8 mouse cellular contexts compared by ENCODE assay signal in the genomic region with DNA sequence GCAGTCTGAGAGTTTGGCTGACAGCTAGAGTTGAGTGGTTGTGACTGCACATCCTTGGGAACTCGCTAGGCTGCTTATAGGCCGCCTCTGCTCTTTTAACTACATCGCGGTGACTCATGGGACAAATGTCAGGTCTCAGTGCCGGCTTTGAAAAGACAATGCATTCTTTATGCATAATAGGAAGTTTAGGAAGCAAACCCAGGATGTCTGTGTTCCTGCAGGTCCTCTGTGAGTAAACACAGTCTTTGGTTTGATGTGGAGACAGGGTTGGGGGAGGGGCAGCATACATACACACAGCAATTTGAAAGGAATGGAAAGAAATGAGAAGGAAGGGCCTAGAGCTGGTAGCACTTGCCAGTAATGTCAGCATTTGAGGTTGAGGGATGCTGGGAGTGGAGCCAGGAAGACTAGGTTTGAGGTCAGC. TPM values are rescaled to one million over a fixed set of nuclear protein-coding genes. Genes with fewer than 3 reads are reported as not detected.
DNase-seq lines count a peak whose midpoint lies in the region; ATAC-seq and TF ChIP-seq lines count a peak whose summit lies in the region.

No protein-coding gene starts in this region.

- H3K36me3 ChIP-seq in forebrain, embryonic 10.5 days (replicated peaks), result no peaks in the 10 kb centered on the region
- H3K36me3 ChIP-seq in forebrain, embryonic 12.5 days (replicated peaks), result no peaks in the 10 kb centered on the region
- H3K36me3 ChIP-seq in lung, postnatal 0 days (ENCODE audit: insufficient read depth, low read length), result no peaks in the 10 kb centered on the region
- no peaks in the 10 kb centered on the region for H3K36me3 ChIP-seq in neural tube, embryonic 15.5 days

- no peak for ATAC-seq in forebrain, embryonic 12.5 days (ENCODE audit: low FRiP score)
- ATAC-seq in lung, postnatal 0 days, result peak; percentile 89
- ATAC-seq in neural tube, embryonic 15.5 days (ENCODE audit: low FRiP score), result no peak

- H3K9ac ChIP-seq in forebrain, embryonic 12.5 days, result no peak overlapping the region
- no peak overlapping the region for H3K9ac ChIP-seq in lung, postnatal 0 days (replicated peaks; ENCODE audit: low read depth)
- no peak overlapping the region for H3K9ac ChIP-seq in neural tube, embryonic 15.5 days (replicated peaks)

- peak overlapping the region; percentile 56 for H3K27ac ChIP-seq in forebrain, embryonic 10.5 days
- no peak overlapping the region for H3K27ac ChIP-seq in forebrain, embryonic 12.5 days
- peak overlapping the region; percentile 47 for H3K27ac ChIP-seq in lung, postnatal 0 days (ENCODE audit: low read length)
- no peak overlapping the region for H3K27ac ChIP-seq in neural tube, embryonic 15.5 days (replicated peaks)

- H3K4me2 ChIP-seq in forebrain, embryonic 12.5 days, result no peak overlapping the region
- H3K4me2 ChIP-seq in lung, postnatal 0 days (replicated peaks; ENCODE audit: low read depth, low read length), result no peak overlapping the region
- no peak overlapping the region for H3K4me2 ChIP-seq in neural tube, embryonic 15.5 days

- TF ChIP-seq CTCF in lung, postnatal 0 days (IDR thresholded peaks at IDR 0.05), result no peak

- no peak for DNase-seq in forebrain, embryonic 10.5 days (ENCODE audit: extremely low spot score, low spot score)
- peak; percentile 33 for DNase-seq in kidney, postnatal 14 days
- no peak for DNase-seq in kidney, adult 11 months
- peak; percentile 59 for DNase-seq in brain, adult 2 months (ENCODE audit: low read depth, low spot score)
- peak; percentile 76 for DNase-seq in lung, postnatal 0 days (ENCODE audit: low spot score)
- no peak for DNase-seq in spleen, postnatal 14 days (ENCODE audit: low spot score in 2 of 2)

- no peaks in the 10 kb centered on the region for H3K9me3 ChIP-seq in forebrain, embryonic 10.5 days
- no peaks in the 10 kb centered on the region for H3K9me3 ChIP-seq in forebrain, embryonic 12.5 days
- H3K9me3 ChIP-seq in lung, postnatal 0 days (ENCODE audit: low read length), result no peaks in the 10 kb centered on the region
- no peaks in the 10 kb centered on the region for H3K9me3 ChIP-seq in neural tube, embryonic 15.5 days (replicated peaks)

- 67% methylated on average over 5 of the region's 5 CpGs for WGBS in forebrain, embryonic 10.5 days
- 40% methylated on average over 5 of the region's 5 CpGs for WGBS in forebrain, embryonic 12.5 days
- WGBS in lung, postnatal 0 days, result 41% methylated on average over 5 of the region's 5 CpGs
- WGBS in neural tube, embryonic 15.5 days, result 55% methylated on average over 5 of the region's 5 CpGs

- H3K4me3 ChIP-seq in forebrain, embryonic 10.5 days, result no peak overlapping the region
- H3K4me3 ChIP-seq in forebrain, embryonic 12.5 days (replicated peaks), result no peak overlapping the region
- H3K4me3 ChIP-seq in lung, postnatal 0 days (ENCODE audit: low read depth, low read length), result no peak overlapping the region
- H3K4me3 ChIP-seq in neural tube, embryonic 15.5 days (replicated peaks), result no peak overlapping the region

- H3K4me1 ChIP-seq in forebrain, embryonic 10.5 days, result peaks cover 12% of the 10 kb centered on the region
- H3K4me1 ChIP-seq in forebrain, embryonic 12.5 days, result peaks cover 8% of the 10 kb centered on the region
- H3K4me1 ChIP-seq in lung, postnatal 0 days (ENCODE audit: insufficient read depth, low read depth, low read length), result no peaks in the 10 kb centered on the region
- peaks cover 8% of the 10 kb centered on the region for H3K4me1 ChIP-seq in neural tube, embryonic 15.5 days

- H3K27me3 ChIP-seq in forebrain, embryonic 10.5 days (ENCODE audit: poor library complexity, severe bottlenecking), result no peaks in the 10 kb centered on the region
- 0 out of 2 replicates have a peak, but pooled peaks cover 4% of the 10 kb centered on the region for H3K27me3 ChIP-seq in forebrain, embryonic 12.5 days
- no peaks in the 10 kb centered on the region for H3K27me3 ChIP-seq in lung, postnatal 0 days (replicated peaks; ENCODE audit: insufficient read depth, low read length)
- no peaks in the 10 kb centered on the region for H3K27me3 ChIP-seq in neural tube, embryonic 15.5 days (replicated peaks)

- TF ChIP-seq EP300 in lung, postnatal 0 days (IDR thresholded peaks at IDR 0.05), result peak; percentile 95

RNA-seq across cellular contexts. Expression of a gene that starts 56.3 kb away (rescaled TPM):
- 13.8 and 14.7 TPM in 2 replicates for polyA plus RNA-seq in forebrain, embryonic 10.5 days (2016; fragmentation: Nextera tagmentation; extraction: Ambion mirVana)
- polyA plus RNA-seq in forebrain, embryonic 12.5 days (2016; fragmentation: Nextera tagmentation; extraction: Ambion mirVana), result 11.0 and 11.4 TPM in 2 replicates
- polyA plus RNA-seq in lung, postnatal 0 days (2015; fragmentation: Nextera tagmentation; extraction: Ambion mirVana), result 19.5 and 20.9 TPM in 2 replicates
- 23.1 and 24.7 TPM in 2 replicates for polyA plus RNA-seq in neural tube, embryonic 15.5 days (2015; fragmentation: Nextera tagmentation; extraction: Ambion mirVana)

Comparison
In these comparisons a context has a peak if more than half of its experiments do, and no peak if none do; other contexts are left out.
1. DNase-seq: peak in kidney, postnatal 14 days (single experiment), brain, adult 2 months (single experiment) and lung, postnatal 0 days (single experiment); none in forebrain, embryonic 10.5 days (single experiment), kidney, adult 11 months (single experiment) and spleen, postnatal 14 days (0 of 2).
2. H3K27ac ChIP-seq: peak in forebrain, embryonic 10.5 days (single experiment) and lung, postnatal 0 days (single experiment); none in forebrain, embryonic 12.5 days (single experiment) and neural tube, embryonic 15.5 days (single experiment).